Mouse (Mus musculus): ENCODE results near the gene Prkce.

DNA sequence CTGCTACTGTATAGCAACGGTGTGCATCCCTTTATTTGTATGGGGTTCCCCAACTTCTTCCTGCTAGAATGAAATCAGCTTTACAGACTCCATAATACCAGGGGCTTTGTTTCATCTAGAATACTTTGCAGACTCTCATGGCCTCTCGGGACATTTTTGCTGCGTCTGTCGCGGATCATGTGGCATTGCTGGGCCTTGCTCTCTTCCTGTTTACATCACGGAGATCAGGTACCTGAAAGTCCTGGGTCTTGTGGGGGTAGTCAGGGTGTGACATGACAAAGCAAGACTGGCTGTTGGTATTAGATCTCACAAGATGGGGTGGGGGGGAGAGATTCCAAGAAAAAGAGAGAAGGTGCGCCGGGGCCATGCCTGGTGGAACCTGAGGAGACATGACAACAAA is 102.1 kb downstream of the Prkce start:
- TF ChIP-seq CTCF (IDR thresholded peaks at IDR 0.05; ENCODE audit: borderline replicate concordance, insufficient read depth, low read length) = no peak
- no peak for TF ChIP-seq POLR2A (IDR thresholded peaks at IDR 0.05; ENCODE audit: low read depth, low read length)
